Comparison of ENCODE assay signal across 12 mouse cellular contexts in the genomic region with DNA sequence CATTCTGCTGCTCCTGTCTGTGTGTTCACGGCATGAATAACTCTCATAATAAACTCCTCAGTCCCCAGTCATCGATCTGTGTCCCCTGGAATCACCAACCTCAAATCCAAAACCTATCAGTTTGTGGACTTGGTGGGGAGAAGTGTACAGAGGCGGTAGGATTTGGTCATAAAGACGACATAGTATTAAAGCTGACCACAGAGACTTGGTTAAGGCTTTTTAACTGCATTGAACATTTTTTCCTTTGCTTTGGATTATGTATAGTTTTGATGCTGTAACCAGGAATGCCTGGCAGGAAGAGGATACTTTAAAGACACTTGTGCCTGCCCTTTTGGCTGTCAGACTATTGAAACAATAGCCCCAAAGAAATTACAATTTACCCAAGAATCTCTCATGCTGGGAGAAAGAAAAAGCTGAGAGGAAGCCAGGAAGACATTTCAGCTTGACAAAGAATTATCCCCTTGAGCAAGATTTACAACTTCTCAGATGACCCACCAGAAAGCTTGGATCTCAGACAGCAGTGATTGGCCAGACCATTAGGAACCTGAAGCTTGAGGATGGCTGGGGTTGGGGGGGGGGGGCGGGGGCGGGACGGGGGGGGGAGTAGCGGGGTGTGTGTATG. TPM values are rescaled to one million over a fixed set of nuclear protein-coding genes. Genes with fewer than 3 reads are reported as not detected.
DNase-seq lines count a peak whose midpoint lies in the region; ATAC-seq and TF ChIP-seq lines count a peak whose summit lies in the region.
"Had no signal": no experiment of that assay in that cellular context is flagged by ENCODE, and none has a peak within 500 bp of the region (broad histone marks: within the 10 kb centered on the region; RNA-seq: fewer than 3 reads in every experiment).

No protein-coding gene starts in this region.

- DNase-seq in heart, postnatal 14 days: no peak
- peak; percentile 15 for DNase-seq in lung, postnatal 0 days (ENCODE audit: low spot score)
- DNase-seq in lung, postnatal 10 days: no peak
- DNase-seq in yolk sac, embryonic 10.5 days (ENCODE audit: low spot score): peak; percentile 42
- no peak for DNase-seq in c-Kit-positive CD71-positive TER-119-positive erythroid progenitor cells, embryonic 14.5 days (ENCODE audit: low spot score)
- DNase-seq in urinary bladder, postnatal 10 days (ENCODE audit: low spot score): no peak

- no peak overlapping the region for H3K4me3 ChIP-seq in heart, embryonic 12.5 days
- no peak overlapping the region for H3K4me3 ChIP-seq in lung, postnatal 0 days (ENCODE audit: low read depth, low read length)
- H3K4me3 ChIP-seq in limb, embryonic 12.5 days (replicated peaks): no peak overlapping the region

- no peaks in the 10 kb centered on the region for H3K27me3 ChIP-seq in heart, embryonic 12.5 days (replicated peaks)
- H3K27me3 ChIP-seq in lung, postnatal 0 days (replicated peaks; ENCODE audit: insufficient read depth, low read length): no peaks in the 10 kb centered on the region
- H3K27me3 ChIP-seq in limb, embryonic 12.5 days: no peaks in the 10 kb centered on the region

- no peak overlapping the region for H3K9ac ChIP-seq in heart, embryonic 12.5 days
- H3K9ac ChIP-seq in lung, postnatal 0 days (replicated peaks; ENCODE audit: low read depth): no peak overlapping the region
- H3K9ac ChIP-seq in limb, embryonic 12.5 days (replicated peaks): no peak overlapping the region

- intact Hi-C loops in heart, postnatal 14 days (cut with DNase I): no loop called here

- WGBS in heart, embryonic 12.5 days: 49% methylated on average over 8 of the region's 8 CpGs
- 58% methylated on average over 7 of the region's 8 CpGs for WGBS in lung, postnatal 0 days
- 51% methylated on average over 7 of the region's 8 CpGs for WGBS in limb, embryonic 12.5 days

- TF ChIP-seq EP300 in lung, postnatal 0 days (IDR thresholded peaks at IDR 0.05): no peak

- TF ChIP-seq CTCF in lung, postnatal 0 days (IDR thresholded peaks at IDR 0.05): no peak

- no peaks in the 10 kb centered on the region for H3K36me3 ChIP-seq in heart, embryonic 12.5 days
- H3K36me3 ChIP-seq in lung, postnatal 0 days (ENCODE audit: insufficient read depth, low read length): no peaks in the 10 kb centered on the region
- H3K36me3 ChIP-seq in limb, embryonic 12.5 days: no peaks in the 10 kb centered on the region

- H3K27ac ChIP-seq in heart, embryonic 12.5 days (ENCODE audit: poor library complexity, severe bottlenecking): no peak overlapping the region
- no peak overlapping the region for H3K27ac ChIP-seq in lung, postnatal 0 days (ENCODE audit: low read length)
- H3K27ac ChIP-seq in limb, embryonic 12.5 days: no peak overlapping the region

- H3K4me1 ChIP-seq in heart, embryonic 12.5 days (replicated peaks): no peaks in the 10 kb centered on the region
- no peaks in the 10 kb centered on the region for H3K4me1 ChIP-seq in lung, postnatal 0 days (ENCODE audit: insufficient read depth, low read depth, low read length)
- no peaks in the 10 kb centered on the region for H3K4me1 ChIP-seq in limb, embryonic 12.5 days (replicated peaks)

- peak; percentile 17; the same call in 1 of the 2 replicates for ATAC-seq in heart, embryonic 12.5 days (ENCODE audit: insufficient number of reproducible peaks, low FRiP score)
- ATAC-seq in lung, postnatal 0 days: no peak
- ATAC-seq in limb, embryonic 12.5 days (ENCODE audit: insufficient number of reproducible peaks, insufficient read depth, low FRiP score, low TSS enrichment, low read depth): peak; percentile 6; the same call in 1 of the 2 replicates

- peaks cover 44% of the 10 kb centered on the region for H3K9me3 ChIP-seq in heart, embryonic 12.5 days (replicated peaks)
- H3K9me3 ChIP-seq in lung, postnatal 0 days (ENCODE audit: low read length): peaks cover 29% of the 10 kb centered on the region
- H3K9me3 ChIP-seq in limb, embryonic 12.5 days: peaks cover 64% of the 10 kb centered on the region

- H3K4me2 ChIP-seq in heart, embryonic 12.5 days: no peak overlapping the region
- H3K4me2 ChIP-seq in lung, postnatal 0 days (replicated peaks; ENCODE audit: low read depth, low read length): no peak overlapping the region
- no peak overlapping the region for H3K4me2 ChIP-seq in limb, embryonic 12.5 days

RNA-seq across cellular contexts. Expression of a gene that starts 56.2 kb away (rescaled TPM):
- 0.23 and 0.49 TPM in 2 replicates for polyA plus RNA-seq in heart, embryonic 12.5 days (2016; fragmentation: Nextera tagmentation; extraction: Ambion mirVana)
- under 1 TPM; 0.17 to 0.29 TPM for total RNA-seq in heart, postnatal 14 days (2021)
- 0.17 TPM in 1 of 2 replicates, not detected in the other for polyA plus RNA-seq in lung, postnatal 0 days (2015; fragmentation: Nextera tagmentation; extraction: Ambion mirVana)
- 0.26 TPM in 1 of 2 replicates, not detected in the other for polyA plus RNA-seq in limb, embryonic 12.5 days (2016; fragmentation: Nextera tagmentation; extraction: Ambion mirVana)
- total RNA-seq: monocyte, adult 5-6 weeks had no signal
- polyA plus RNA-seq: heart, embryonic 16.5 days; large intestine, adult 2 months; limb, embryonic 14.5 days had no signal

Comparison
In these comparisons a context has a peak if more than half of its experiments do, and no peak if none do; other contexts are left out.
1. DNase-seq: peak in lung, postnatal 0 days (single experiment) and yolk sac, embryonic 10.5 days (single experiment); none in heart, postnatal 14 days (0 of 2), lung, postnatal 10 days (single experiment), c-Kit-positive CD71-positive TER-119-positive erythroid progenitor cells, embryonic 14.5 days (single experiment) and urinary bladder, postnatal 10 days (single experiment).